Mouse (Mus musculus): ENCODE data around the gene Eif3f.

- TF ChIP-seq CTCF (IDR thresholded peaks at IDR 0.05; ENCODE audit: low read depth) (no peak), EP300 (optimal IDR thresholded peaks at IDR 0.05) (no peak)
Observed at GRCm38 (mm10) chr7:108928280-108929188, 5.7 kb upstream of the Eif3f start.

Data from stomach, postnatal 0 days (tissue).